Mouse (Mus musculus) neural tube, embryonic 13.5 days (tissue): ENCODE measurements around the gene Ints6. TPM values are rescaled to one million over a fixed set of nuclear protein-coding genes. Genes with fewer than 3 reads are reported as not detected.
"Not testable (repeated sequence)": the region's sequence is repeated elsewhere in the genome, so short reads cannot be mapped to it uniquely, and the experiment has no call there.

Experiments
- ATAC-seq: fragments of 200-750 bp; cut with Nextera tagmentation; 2 replicates; pipeline ENCODE4 v1.8.0; 2017; ENCODE audit warnings: low read depth, mild to moderate bottlenecking, moderate TSS enrichment, moderate library complexity
- H3K27ac ChIP-seq: fragments of 300-500 bp; sonication (generic); replicated peaks from 2 replicates; pipeline ENCODE4 v1.5.1; 2015; ENCODE audit warnings: moderate library complexity, mild to moderate bottlenecking, inconsistent platforms
- H3K27me3 ChIP-seq: fragments of 300-500 bp; sonication (generic); 2 replicates; pipeline ENCODE4 v1.6.1; 2015; ENCODE audit warnings: mild to moderate bottlenecking, inconsistent platforms
- H3K36me3 ChIP-seq: fragments of 300-500 bp; sonication (generic); 2 replicates; pipeline ENCODE4 v1.6.1; 2015; ENCODE audit warnings: mild to moderate bottlenecking, inconsistent platforms
- H3K4me1 ChIP-seq: fragments of 300-500 bp; sonication (generic); replicated peaks from 2 replicates; pipeline ENCODE4 v1.6.1; 2015; ENCODE audit warnings: inconsistent platforms
- H3K4me2 ChIP-seq: fragments of 300-500 bp; sonication (generic); 2 replicates; pipeline ENCODE4 v1.6.1; 2015; ENCODE audit warnings: inconsistent platforms, mild to moderate bottlenecking, moderate library complexity
- H3K4me3 ChIP-seq: fragments of 300-500 bp; sonication (generic); 2 replicates; pipeline ENCODE4 v1.5.1; 2015; ENCODE audit warnings: mild to moderate bottlenecking, inconsistent platforms
- H3K9ac ChIP-seq: fragments of 300-500 bp; sonication (generic); 2 replicates; pipeline ENCODE4 v1.6.1; 2015; ENCODE audit warnings: moderate library complexity, mild to moderate bottlenecking, inconsistent platforms
- H3K9me3 ChIP-seq: fragments of 300-500 bp; sonication (generic); 2 replicates; pipeline ENCODE4 v1.6.1; 2016; ENCODE audit warnings: inconsistent platforms
- WGBS: fragments of 180-500 bp; shearing (Covaris S2); methylation state at CpG from one replicate; pipeline ENCODE4 v1.1.7; 2015; 5-methylcytosine and 5-hydroxymethylcytosine counted together
- polyA plus RNA-seq: library from polyadenylated mRNA; unstranded; fragments of >200 nt; fragmentation: Nextera tagmentation; extraction: Ambion mirVana; gene quantifications from 2 replicates; pipeline ENCODE4 v1.2.1, GENCODE M21; 2015

Gene Ints6
- polyA plus RNA-seq, 1 experiment from 2014 or later, result 14.4 TPM

- Histone ChIP-seq H3K9me3 (no peaks in the 10 kb centered on the region), H3K36me3 (no peaks in the 10 kb centered on the region), H3K4me2 (no peak overlapping the region), H3K27me3 (no peaks in the 10 kb centered on the region), H3K4me3 (no peak overlapping the region), H3K4me1 (no peaks in the 10 kb centered on the region), H3K27ac (no peak overlapping the region), H3K9ac (no peak overlapping the region)
- WGBS, result 83% methylated on average over 6 of the region's 6 CpGs
- ATAC-seq, result no peak
These were observed 112.6 kb downstream of the Ints6 start for GRCm38 (mm10) chr14:62648405-62648804.

- H3K9ac ChIP-seq, H3K9me3 ChIP-seq, H3K36me3 ChIP-seq, H3K27me3 ChIP-seq, H3K27ac ChIP-seq, H3K4me2 ChIP-seq, H3K4me3 ChIP-seq, ATAC-seq: not testable (repeated sequence)
- WGBS, result 86% methylated on average over 6 of the region's 7 CpGs
- peaks cover 19% of the 10 kb centered on the region for H3K4me1 ChIP-seq
These were observed 118.6 kb downstream of the Ints6 start for GRCm38 (mm10) chr14:62642368-62642767.

GRCm38 (mm10) chr14:62640396-62640795, 120.6 kb downstream of the Ints6 start:
- H3K27ac ChIP-seq, result no peak overlapping the region
- no peak overlapping the region for H3K9ac ChIP-seq
- H3K4me1 ChIP-seq, result peaks cover 25% of the 10 kb centered on the region
- no peaks in the 10 kb centered on the region for H3K9me3 ChIP-seq
- no peak for ATAC-seq
- no peaks in the 10 kb centered on the region for H3K36me3 ChIP-seq
- H3K27me3 ChIP-seq, result no peaks in the 10 kb centered on the region
- H3K4me3 ChIP-seq, result no peak overlapping the region
- WGBS, result 71% methylated on average over 4 of the region's 4 CpGs
- no peak overlapping the region for H3K4me2 ChIP-seq

- whole genome bisulfite sequencing, result 91% methylated on average over 5 of the region's 5 CpGs
- H3K9ac ChIP-seq, result no peak overlapping the region
- ATAC-seq, result no peak
- H3K4me2 ChIP-seq, result no peak overlapping the region
- no peaks in the 10 kb centered on the region for H3K36me3 ChIP-seq
- H3K4me1 ChIP-seq, result peaks cover 25% of the 10 kb centered on the region
- H3K9me3 ChIP-seq, result no peaks in the 10 kb centered on the region
- H3K27me3 ChIP-seq, result no peaks in the 10 kb centered on the region
- H3K4me3 ChIP-seq, result no peak overlapping the region
- H3K27ac ChIP-seq, result no peak overlapping the region
These were observed 121.4 kb downstream of the Ints6 start for GRCm38 (mm10) chr14:62639551-62639950.

- Histone ChIP-seq H3K4me2 (no peak overlapping the region), H3K9ac (no peak overlapping the region), H3K27ac (peak overlapping the region; percentile 30), H3K4me3 (no peak overlapping the region), H3K9me3 (no peaks in the 10 kb centered on the region), H3K27me3 (no peaks in the 10 kb centered on the region), H3K4me1 (peaks cover 25% of the 10 kb centered on the region), H3K36me3 (no peaks in the 10 kb centered on the region)
- 71% methylated on average over 6 of the region's 6 CpGs for WGBS
- no peak for ATAC-seq
These were observed 121.9 kb downstream of the Ints6 start for GRCm38 (mm10) chr14:62639111-62639510.

GRCm38 (mm10) chr14:62638345-62638702, 122.6 kb downstream of the Ints6 start:
- 22% methylated on average over 6 of the region's 6 CpGs for WGBS
- peak; percentile 79 for ATAC-seq
- Histone ChIP-seq H3K4me3 (no peak overlapping the region), H3K4me1 (peaks cover 25% of the 10 kb centered on the region), H3K9me3 (no peaks in the 10 kb centered on the region), H3K27ac (peak overlapping the region; percentile 81), H3K9ac (0 out of 2 replicates have a peak overlapping the region, but pooled peaks have one; percentile 6), H3K27me3 (no peaks in the 10 kb centered on the region), H3K4me2 (peak overlapping the region; percentile 17), H3K36me3 (no peaks in the 10 kb centered on the region)

GRCm38 (mm10) chr14:62637436-62638344, 123.3 kb downstream of the Ints6 start:
- Histone ChIP-seq H3K9ac (0 out of 2 replicates have a peak overlapping the region, but pooled peaks have one; percentile 6), H3K27me3 (no peaks in the 10 kb centered on the region), H3K4me3 (no peak overlapping the region), H3K27ac (peak overlapping the region; percentile 81), H3K36me3 (no peaks in the 10 kb centered on the region), H3K4me1 (peaks cover 25% of the 10 kb centered on the region), H3K9me3 (no peaks in the 10 kb centered on the region), H3K4me2 (peak overlapping the region; percentile 17)
- 13% methylated on average over 9 of the region's 9 CpGs for WGBS
- peak; percentile 87 for ATAC-seq

GRCm38 (mm10) chr14:62627951-62628350, 133.0 kb downstream of the Ints6 start:
- H3K9me3 ChIP-seq, result peaks cover 14% of the 10 kb centered on the region; the same call in 1 of the 2 replicates
- H3K27ac ChIP-seq, result no peak overlapping the region
- 92% methylated on average over 5 of the region's 5 CpGs for WGBS
- no peaks in the 10 kb centered on the region for H3K36me3 ChIP-seq
- H3K4me1 ChIP-seq, result no peaks in the 10 kb centered on the region
- H3K9ac ChIP-seq, result no peak overlapping the region
- no peak overlapping the region for H3K4me2 ChIP-seq
- no peaks in the 10 kb centered on the region for H3K27me3 ChIP-seq
- no peak for ATAC-seq
- H3K4me3 ChIP-seq, result no peak overlapping the region

Other genes starting within 250 kb of the Ints6 start
- 31.3 and 35.1 TPM in 2 replicates for gene Fam124a, start 205.4 kb downstream of the Ints6 start, polyA plus RNA-seq
- not detected in 2 replicates for gene Gm4131, start 194.2 kb downstream of the Ints6 start, polyA plus RNA-seq
- gene Serpine3, start 97.5 kb downstream of the Ints6 start, polyA plus RNA-seq, result not detected in 2 replicates
- gene Wdfy2, start 76.5 kb upstream of the Ints6 start, polyA plus RNA-seq, result 8.4 and 8.7 TPM in 2 replicates
- gene Defb48, start 223.3 kb upstream of the Ints6 start, polyA plus RNA-seq, result not detected in 2 replicates
- not detected in 2 replicates for gene Defb47, start 236.9 kb upstream of the Ints6 start, polyA plus RNA-seq